Mouse (Mus musculus): ENCODE results near the gene Gpd1. TPM values are rescaled to one million over a fixed set of nuclear protein-coding genes. Genes with fewer than 3 reads are reported as not detected.

The Gpd1 gene
- polyA plus RNA-seq, 1 experiment: 6.9 TPM

DNA sequence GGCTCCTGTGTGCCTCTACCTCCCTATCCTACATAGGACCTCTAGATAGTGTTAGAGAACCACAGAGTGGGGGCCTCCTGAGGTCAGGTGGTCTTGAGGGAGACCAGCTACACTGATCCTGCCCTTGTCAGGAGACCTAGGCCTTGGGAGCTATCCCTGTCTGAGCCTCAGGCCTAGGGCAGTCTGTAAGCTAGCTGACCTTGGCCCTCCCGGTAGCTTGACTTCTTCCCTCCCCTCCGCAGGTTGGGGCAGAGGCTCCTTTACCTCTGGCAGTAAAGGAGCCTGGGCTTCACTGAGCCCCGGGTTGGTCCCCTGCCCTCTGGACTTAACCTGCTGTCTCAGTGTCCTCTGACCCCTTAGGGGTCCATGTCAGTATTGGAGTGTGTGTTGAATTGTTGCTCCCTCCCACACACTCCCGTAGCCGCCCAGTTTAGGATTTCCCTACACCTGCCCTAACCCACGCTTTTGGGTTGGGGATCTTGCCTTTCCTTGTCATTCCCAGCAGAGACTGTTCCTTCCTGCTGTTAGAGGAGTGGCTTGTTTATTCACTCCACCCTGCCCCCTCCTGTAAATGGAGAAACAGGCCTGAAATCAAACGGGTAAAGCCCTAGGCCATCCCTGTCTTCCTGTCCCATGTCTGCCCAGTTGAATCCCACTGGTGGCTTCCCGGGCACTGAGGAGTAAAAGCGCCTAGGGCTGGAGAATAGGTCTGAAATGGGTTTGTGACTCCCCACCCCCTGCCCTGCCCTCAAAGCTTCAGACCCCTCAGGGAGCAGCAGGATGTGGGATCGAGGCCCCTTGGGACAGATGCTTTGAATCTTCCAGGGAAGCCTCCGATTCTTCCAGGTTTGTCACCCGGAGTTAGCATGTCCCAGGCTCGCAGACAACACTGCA lies 4.4 kb upstream of the Gpd1 start:
- Histone ChIP-seq H3K36me3 (ENCODE audit: control insufficient read depth, insufficient read depth) (peaks cover 45% of the 10 kb centered on the region), H3K4me3 (no peak overlapping the region), H3ac (ENCODE audit: control insufficient read depth, insufficient read length) (no peak overlapping the region), H3K4me2 (ENCODE audit: low read depth) (no peak overlapping the region), H3K79me2 (ENCODE audit: control insufficient read depth, insufficient read depth) (no peaks in the 10 kb centered on the region), H3K27me3 (ENCODE audit: control insufficient read depth, insufficient read depth, insufficient read length) (no peaks in the 10 kb centered on the region)
- TF ChIP-seq REST (IDR thresholded peaks at IDR 0.05; ENCODE audit: insufficient read depth, insufficient read length) (no peak), MAX (IDR thresholded peaks at IDR 0.05; ENCODE audit: low read depth) (no peak), CEBPB (IDR thresholded peaks at IDR 0.05; ENCODE audit: insufficient read depth, poor library complexity, severe bottlenecking) (no peak), POLR2AphosphoS2 (IDR thresholded peaks at IDR 0.05; ENCODE audit: insufficient read length, low read depth) (no peak), E2F4 (IDR thresholded peaks at IDR 0.05; ENCODE audit: insufficient read depth) (no peak), TCF12 (IDR thresholded peaks at IDR 0.05; ENCODE audit: insufficient read depth, poor library complexity, severe bottlenecking) (no peak), MYOD1 (IDR thresholded peaks at IDR 0.05; ENCODE audit: control insufficient read depth in 1 of 3, insufficient read length in 2 of 3, low read depth in 2 of 3) (no peak), POLR2A (IDR thresholded peaks at IDR 0.05; ENCODE audit: insufficient read length, low read depth) (no peak), TCF3 (IDR thresholded peaks at IDR 0.05; ENCODE audit: insufficient read length, low read depth) (no peak), USF1 (IDR thresholded peaks at IDR 0.05; ENCODE audit: low read depth) (no peak), MYOG (IDR thresholded peaks at IDR 0.05; ENCODE audit: control insufficient read depth in 1 of 3, insufficient read depth in 1 of 3, insufficient read length in 2 of 3, low read depth in 2 of 3) (no peak), SRF (IDR thresholded peaks at IDR 0.05; ENCODE audit: control insufficient read depth, insufficient read length, low read depth) (no peak)

DNA sequence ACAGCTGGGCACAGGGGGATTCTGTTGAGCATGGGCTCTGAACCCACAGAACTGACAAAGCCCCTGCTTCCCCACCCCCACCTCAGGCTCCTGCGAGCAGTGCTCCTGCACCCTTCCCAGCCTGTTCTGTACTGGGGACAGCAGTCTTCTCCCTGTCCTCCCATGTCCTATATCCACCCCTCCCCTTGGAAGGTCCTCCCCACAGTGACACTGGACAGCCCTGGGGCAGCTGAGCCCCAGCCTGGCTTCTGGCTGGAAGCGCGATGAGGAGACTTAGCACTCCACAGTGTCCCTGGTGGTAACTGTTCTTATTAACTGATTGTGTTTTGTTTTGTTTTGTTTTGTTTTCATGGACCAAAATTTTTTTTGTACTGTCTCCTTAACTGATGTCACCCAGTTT lies 3.7 kb upstream of the Gpd1 start:
- Histone ChIP-seq H3ac (ENCODE audit: control insufficient read depth, insufficient read length) (no peak overlapping the region), H3K4me3 (no peak overlapping the region), H3K27me3 (ENCODE audit: control insufficient read depth, insufficient read depth, insufficient read length) (no peaks in the 10 kb centered on the region), H3K36me3 (ENCODE audit: control insufficient read depth, insufficient read depth) (peaks cover 44% of the 10 kb centered on the region), H3K79me2 (ENCODE audit: control insufficient read depth, insufficient read depth) (no peaks in the 10 kb centered on the region), H3K4me2 (ENCODE audit: low read depth) (no peak overlapping the region)
- no peak for TF ChIP-seq REST (IDR thresholded peaks at IDR 0.05; ENCODE audit: insufficient read depth, insufficient read length)
- TF ChIP-seq E2F4 (IDR thresholded peaks at IDR 0.05; ENCODE audit: insufficient read depth): no peak
- no peak for TF ChIP-seq MYOD1 (IDR thresholded peaks at IDR 0.05; ENCODE audit: control insufficient read depth in 1 of 3, insufficient read length in 2 of 3, low read depth in 2 of 3)
- no peak for TF ChIP-seq USF1 (IDR thresholded peaks at IDR 0.05; ENCODE audit: low read depth)
- TF ChIP-seq SRF (IDR thresholded peaks at IDR 0.05; ENCODE audit: control insufficient read depth, insufficient read length, low read depth): no peak
- TF ChIP-seq CEBPB (IDR thresholded peaks at IDR 0.05; ENCODE audit: insufficient read depth, poor library complexity, severe bottlenecking): no peak
- TF ChIP-seq TCF12 (IDR thresholded peaks at IDR 0.05; ENCODE audit: insufficient read depth, poor library complexity, severe bottlenecking): no peak
- no peak for TF ChIP-seq MYOG (IDR thresholded peaks at IDR 0.05; ENCODE audit: control insufficient read depth in 1 of 3, insufficient read depth in 1 of 3, insufficient read length in 2 of 3, low read depth in 2 of 3)
- TF ChIP-seq TCF3 (IDR thresholded peaks at IDR 0.05; ENCODE audit: insufficient read length, low read depth): no peak
- no peak for TF ChIP-seq POLR2AphosphoS2 (IDR thresholded peaks at IDR 0.05; ENCODE audit: insufficient read length, low read depth)
- TF ChIP-seq MAX (IDR thresholded peaks at IDR 0.05; ENCODE audit: low read depth): no peak
- no peak for TF ChIP-seq POLR2A (IDR thresholded peaks at IDR 0.05; ENCODE audit: insufficient read length, low read depth)

DNA sequence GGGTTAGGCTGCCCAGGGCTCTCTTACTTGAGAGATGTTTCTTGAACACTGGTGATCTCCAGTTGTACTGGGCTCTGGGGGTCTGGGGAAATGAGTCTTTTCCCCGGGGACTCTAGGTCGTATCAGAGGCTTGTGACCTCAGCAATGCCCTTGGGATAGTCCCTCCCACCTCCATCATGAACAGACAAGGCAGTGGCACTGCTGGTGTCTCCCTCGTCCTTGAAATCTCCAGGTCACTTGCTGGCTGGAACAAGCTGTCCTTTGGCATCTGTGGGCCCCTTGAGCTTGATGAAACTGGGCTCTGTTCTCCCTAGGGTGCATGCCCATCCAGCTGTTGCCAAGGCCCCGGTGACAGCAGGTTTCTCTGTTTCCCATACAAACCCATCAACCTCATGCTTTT lies 3.1 kb upstream of the Gpd1 start:
- no peaks in the 10 kb centered on the region for H3K27me3 ChIP-seq (ENCODE audit: control insufficient read depth, insufficient read depth, insufficient read length)
- H3K36me3 ChIP-seq (ENCODE audit: control insufficient read depth, insufficient read depth): peaks cover 38% of the 10 kb centered on the region
- TF ChIP-seq MYOG (IDR thresholded peaks at IDR 0.05; ENCODE audit: control insufficient read depth in 1 of 3, insufficient read depth in 1 of 3, insufficient read length in 2 of 3, low read depth in 2 of 3) (no peak), E2F4 (IDR thresholded peaks at IDR 0.05; ENCODE audit: insufficient read depth) (no peak), MAX (IDR thresholded peaks at IDR 0.05; ENCODE audit: low read depth) (no peak), REST (IDR thresholded peaks at IDR 0.05; ENCODE audit: insufficient read depth, insufficient read length) (no peak), TCF12 (IDR thresholded peaks at IDR 0.05; ENCODE audit: insufficient read depth, poor library complexity, severe bottlenecking) (no peak), POLR2AphosphoS2 (IDR thresholded peaks at IDR 0.05; ENCODE audit: insufficient read length, low read depth) (no peak), POLR2A (IDR thresholded peaks at IDR 0.05; ENCODE audit: insufficient read length, low read depth) (no peak), CEBPB (IDR thresholded peaks at IDR 0.05; ENCODE audit: insufficient read depth, poor library complexity, severe bottlenecking) (no peak), TCF3 (IDR thresholded peaks at IDR 0.05; ENCODE audit: insufficient read length, low read depth) (no peak), SRF (IDR thresholded peaks at IDR 0.05; ENCODE audit: control insufficient read depth, insufficient read length, low read depth) (no peak), MYOD1 (IDR thresholded peaks at IDR 0.05; ENCODE audit: control insufficient read depth in 1 of 3, insufficient read length in 2 of 3, low read depth in 2 of 3) (no peak), USF1 (IDR thresholded peaks at IDR 0.05; ENCODE audit: low read depth) (no peak)
- no peak overlapping the region for H3K4me3 ChIP-seq
- no peaks in the 10 kb centered on the region for H3K79me2 ChIP-seq (ENCODE audit: control insufficient read depth, insufficient read depth)
- no peak overlapping the region for H3ac ChIP-seq (ENCODE audit: control insufficient read depth, insufficient read length)
- no peak overlapping the region for H3K4me2 ChIP-seq (ENCODE audit: low read depth)

DNA sequence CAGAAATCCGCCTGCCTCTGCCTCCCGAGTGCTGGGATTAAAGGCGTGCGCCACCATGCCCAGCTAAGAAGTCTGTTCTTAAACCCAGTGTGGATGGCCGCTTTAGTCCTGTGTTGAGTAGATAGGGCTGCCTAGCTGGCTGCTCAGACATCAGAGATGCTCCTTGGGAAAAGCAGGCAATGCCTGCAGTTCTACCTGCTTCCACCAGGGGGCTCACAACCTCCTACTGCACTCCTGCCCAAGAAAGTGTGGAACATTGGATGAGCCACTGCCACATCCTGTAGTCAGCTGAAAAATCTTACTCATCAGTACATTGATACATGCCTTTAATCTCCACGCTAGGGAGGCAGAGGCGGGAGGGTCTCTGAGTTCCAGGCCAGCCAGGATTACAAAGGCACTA lies 2.5 kb upstream of the Gpd1 start:
- no peak for TF ChIP-seq MAX (IDR thresholded peaks at IDR 0.05; ENCODE audit: low read depth)
- TF ChIP-seq MYOG (IDR thresholded peaks at IDR 0.05; ENCODE audit: control insufficient read depth in 1 of 3, insufficient read depth in 1 of 3, insufficient read length in 2 of 3, low read depth in 2 of 3): no peak
- TF ChIP-seq SRF (IDR thresholded peaks at IDR 0.05; ENCODE audit: control insufficient read depth, insufficient read length, low read depth): no peak
- TF ChIP-seq TCF12 (IDR thresholded peaks at IDR 0.05; ENCODE audit: insufficient read depth, poor library complexity, severe bottlenecking): no peak
- no peak for TF ChIP-seq CEBPB (IDR thresholded peaks at IDR 0.05; ENCODE audit: insufficient read depth, poor library complexity, severe bottlenecking)
- TF ChIP-seq POLR2AphosphoS2 (IDR thresholded peaks at IDR 0.05; ENCODE audit: insufficient read length, low read depth): no peak
- TF ChIP-seq MYOD1 (IDR thresholded peaks at IDR 0.05; ENCODE audit: control insufficient read depth in 1 of 3, insufficient read length in 2 of 3, low read depth in 2 of 3): no peak
- TF ChIP-seq TCF3 (IDR thresholded peaks at IDR 0.05; ENCODE audit: insufficient read length, low read depth): no peak
- TF ChIP-seq USF1 (IDR thresholded peaks at IDR 0.05; ENCODE audit: low read depth): no peak
- no peak for TF ChIP-seq POLR2A (IDR thresholded peaks at IDR 0.05; ENCODE audit: insufficient read length, low read depth)
- TF ChIP-seq REST (IDR thresholded peaks at IDR 0.05; ENCODE audit: insufficient read depth, insufficient read length): no peak
- TF ChIP-seq E2F4 (IDR thresholded peaks at IDR 0.05; ENCODE audit: insufficient read depth): no peak
- Histone ChIP-seq H3K4me2 (ENCODE audit: low read depth) (no peak overlapping the region), H3K4me3 (no peak overlapping the region), H3K27me3 (ENCODE audit: control insufficient read depth, insufficient read depth, insufficient read length) (no peaks in the 10 kb centered on the region), H3K36me3 (ENCODE audit: control insufficient read depth, insufficient read depth) (peaks cover 31% of the 10 kb centered on the region), H3K79me2 (ENCODE audit: control insufficient read depth, insufficient read depth) (no peaks in the 10 kb centered on the region), H3ac (ENCODE audit: control insufficient read depth, insufficient read length) (no peak overlapping the region)

Data from myocyte (in vitro differentiated cells).